Mouse (Mus musculus) intestine, embryonic 15.5 days (tissue): ENCODE data around the gene Gm20388. TPM values are rescaled to one million over a fixed set of nuclear protein-coding genes. Genes with fewer than 3 reads are reported as not detected.
"Not testable (repeated sequence)": the region's sequence is repeated elsewhere in the genome, so short reads cannot be mapped to it uniquely, and the experiment has no call there.

Experiments
- ATAC-seq: fragments of 200-750 bp; cut with Nextera tagmentation; 2 replicates; pipeline ENCODE4 v1.8.0; 2017; ENCODE audit warnings: moderate TSS enrichment, moderate library complexity
- H3K27ac ChIP-seq: fragments of 300-500 bp; sonication (generic); 2 replicates; pipeline ENCODE4 v1.5.1; 2015; ENCODE audit warnings: mild to moderate bottlenecking, inconsistent platforms
- H3K27me3 ChIP-seq: fragments of 300-500 bp; sonication (generic); replicated peaks from 2 replicates; pipeline ENCODE4 v1.6.1; 2015; ENCODE audit warnings: inconsistent platforms
- H3K36me3 ChIP-seq: fragments of 300-500 bp; sonication (generic); 2 replicates; pipeline ENCODE4 v1.6.1; 2015; ENCODE audit warnings: inconsistent platforms
- H3K4me1 ChIP-seq: fragments of 300-500 bp; sonication (generic); replicated peaks from 2 replicates; pipeline ENCODE4 v1.6.1; 2015; ENCODE audit warnings: inconsistent platforms
- H3K4me2 ChIP-seq: fragments of 300-500 bp; sonication (generic); replicated peaks from 2 replicates; pipeline ENCODE4 v1.6.1; 2015; ENCODE audit warnings: mild to moderate bottlenecking, inconsistent platforms
- H3K4me3 ChIP-seq: fragments of 300-500 bp; sonication (generic); replicated peaks from 2 replicates; pipeline ENCODE4 v1.5.1; 2015; ENCODE audit warnings: inconsistent platforms
- H3K9ac ChIP-seq: fragments of 300-500 bp; sonication (generic); 2 replicates; pipeline ENCODE4 v1.6.1; 2015; ENCODE audit warnings: inconsistent platforms
- H3K9me3 ChIP-seq: fragments of 300-500 bp; sonication (generic); 2 replicates; pipeline ENCODE4 v1.6.1; 2016; ENCODE audit warnings: inconsistent platforms
- WGBS: fragments of 180-500 bp; shearing (Covaris S2); methylation state at CpG from one replicate; pipeline ENCODE4 v1.1.7; 2015; 5-methylcytosine and 5-hydroxymethylcytosine counted together
- polyA plus RNA-seq: library from polyadenylated mRNA; unstranded; fragments of >200 nt; fragmentation: Nextera tagmentation; extraction: Ambion mirVana; gene quantifications from 2 replicates; pipeline ENCODE4 v1.2.1, GENCODE M21; 2015

Gm20388 gene
- polyA plus RNA-seq, 1 experiment from 2014 or later = not detected

- H3K9me3 ChIP-seq = no peaks in the 10 kb centered on the region
- no peak overlapping the region for H3K4me3 ChIP-seq
- H3K4me1 ChIP-seq = peaks cover 15% of the 10 kb centered on the region
- no peak overlapping the region for H3K9ac ChIP-seq
- peaks cover 33% of the 10 kb centered on the region for H3K36me3 ChIP-seq
- H3K27me3 ChIP-seq = no peaks in the 10 kb centered on the region
- no peak for ATAC-seq
- no peak overlapping the region for H3K27ac ChIP-seq
- WGBS = 78% methylated on average over 3 of the region's 3 CpGs
- H3K4me2 ChIP-seq = no peak overlapping the region
These were observed 3346.5 kb downstream of the Gm20388 start for GRCm38 (mm10) chr8:123257114-123257513.

GRCm38 (mm10) chr8:123257593-123257992 is 3347.0 kb downstream of the Gm20388 start:
- WGBS = 90% methylated on average over 8 of the region's 8 CpGs
- not testable (repeated sequence) for ATAC-seq, H3K4me3 ChIP-seq, H3K9me3 ChIP-seq, H3K27ac ChIP-seq, H3K9ac ChIP-seq, H3K27me3 ChIP-seq, H3K4me2 ChIP-seq
- Histone ChIP-seq H3K4me1 (peaks cover 15% of the 10 kb centered on the region), H3K36me3 (peaks cover 33% of the 10 kb centered on the region)

GRCm38 (mm10) chr8:123267926-123268656 is 3357.4 kb downstream of the Gm20388 start:
- ATAC-seq = no peak
- no peak overlapping the region for H3K4me3 ChIP-seq
- H3K9me3 ChIP-seq = no peaks in the 10 kb centered on the region
- no peaks in the 10 kb centered on the region for H3K4me1 ChIP-seq
- H3K27me3 ChIP-seq = no peaks in the 10 kb centered on the region
- no peak overlapping the region for H3K9ac ChIP-seq
- H3K36me3 ChIP-seq = peaks cover 40% of the 10 kb centered on the region
- WGBS = 67% methylated on average over 14 of the region's 14 CpGs
- no peak overlapping the region for H3K27ac ChIP-seq
- no peak overlapping the region for H3K4me2 ChIP-seq

- Histone ChIP-seq H3K4me2 (no peak overlapping the region), H3K27me3 (no peaks in the 10 kb centered on the region), H3K36me3 (peaks cover 31% of the 10 kb centered on the region), H3K27ac (no peak overlapping the region), H3K4me3 (no peak overlapping the region), H3K4me1 (no peaks in the 10 kb centered on the region), H3K9ac (no peak overlapping the region), H3K9me3 (no peaks in the 10 kb centered on the region)
- 86% methylated on average over 10 of the region's 10 CpGs for WGBS
- no peak for ATAC-seq
These were observed 3360.5 kb downstream of the Gm20388 start for GRCm38 (mm10) chr8:123271147-123271546.

GRCm38 (mm10) chr8:123271901-123272300 is 3361.3 kb downstream of the Gm20388 start:
- Histone ChIP-seq H3K4me1 (no peaks in the 10 kb centered on the region), H3K4me2 (no peak overlapping the region), H3K27ac (no peak overlapping the region), H3K9ac (no peak overlapping the region), H3K9me3 (no peaks in the 10 kb centered on the region), H3K4me3 (no peak overlapping the region), H3K36me3 (peaks cover 24% of the 10 kb centered on the region), H3K27me3 (no peaks in the 10 kb centered on the region)
- WGBS = 57% methylated on average over 4 of the region's 4 CpGs
- 0 out of 2 replicates have a peak, but pooled peaks have one; percentile 36 for ATAC-seq

- Histone ChIP-seq H3K4me2 (no peak overlapping the region), H3K27ac (no peak overlapping the region), H3K36me3 (peaks cover 3% of the 10 kb centered on the region; the same call in 1 of the 2 replicates), H3K4me1 (no peaks in the 10 kb centered on the region), H3K9ac (no peak overlapping the region), H3K9me3 (no peaks in the 10 kb centered on the region), H3K4me3 (no peak overlapping the region), H3K27me3 (no peaks in the 10 kb centered on the region)
- WGBS = 85% methylated on average over 5 of the region's 5 CpGs
- ATAC-seq = no peak
These were observed 3363.8 kb downstream of the Gm20388 start for GRCm38 (mm10) chr8:123274447-123274846.

GRCm38 (mm10) chr8:123275096-123275495 is 3364.5 kb downstream of the Gm20388 start:
- H3K36me3 ChIP-seq = peaks cover 3% of the 10 kb centered on the region; the same call in 1 of the 2 replicates
- no peaks in the 10 kb centered on the region for H3K4me1 ChIP-seq
- H3K27me3 ChIP-seq = no peaks in the 10 kb centered on the region
- ATAC-seq = no peak
- H3K9ac ChIP-seq = no peak overlapping the region
- WGBS = 94% methylated on average over 12 of the region's 12 CpGs
- H3K4me3 ChIP-seq = no peak overlapping the region
- no peak overlapping the region for H3K4me2 ChIP-seq
- H3K27ac ChIP-seq = no peak overlapping the region
- H3K9me3 ChIP-seq = no peaks in the 10 kb centered on the region

GRCm38 (mm10) chr8:123278445-123278844 is 3367.8 kb downstream of the Gm20388 start:
- H3K36me3 ChIP-seq = no peaks in the 10 kb centered on the region

GRCm38 (mm10) chr8:123279828-123280227 is 3369.2 kb downstream of the Gm20388 start:
- no peaks in the 10 kb centered on the region for H3K9me3 ChIP-seq
- no peak overlapping the region for H3K4me2 ChIP-seq
- H3K36me3 ChIP-seq = no peaks in the 10 kb centered on the region
- no peak overlapping the region for H3K4me3 ChIP-seq
- H3K27me3 ChIP-seq = no peaks in the 10 kb centered on the region
- no peak overlapping the region for H3K9ac ChIP-seq
- WGBS = 92% methylated on average over 4 of the region's 4 CpGs
- no peak for ATAC-seq
- no peak overlapping the region for H3K27ac ChIP-seq
- H3K4me1 ChIP-seq = no peaks in the 10 kb centered on the region

More at GRCm38 (mm10) chr8:123278445-123278844, 3367.8 kb downstream of the Gm20388 start:
- no peak overlapping the region for H3K9ac ChIP-seq
- H3K27ac ChIP-seq = no peak overlapping the region
- H3K27me3 ChIP-seq = no peaks in the 10 kb centered on the region
- no peak for ATAC-seq
- 56% methylated on average over 7 of the region's 7 CpGs for WGBS
- no peak overlapping the region for H3K4me2 ChIP-seq
- no peaks in the 10 kb centered on the region for H3K4me1 ChIP-seq
- H3K4me3 ChIP-seq = no peak overlapping the region
- no peaks in the 10 kb centered on the region for H3K9me3 ChIP-seq

GRCm38 (mm10) chr8:123280302-123281094 is 3369.9 kb downstream of the Gm20388 start:
- WGBS = 85% methylated on average over 13 of the region's 13 CpGs
- ATAC-seq = no peak
- Histone ChIP-seq H3K9ac (no peak overlapping the region), H3K4me1 (no peaks in the 10 kb centered on the region), H3K27ac (no peak overlapping the region), H3K9me3 (no peaks in the 10 kb centered on the region), H3K4me2 (no peak overlapping the region), H3K36me3 (no peaks in the 10 kb centered on the region), H3K27me3 (no peaks in the 10 kb centered on the region), H3K4me3 (no peak overlapping the region)

GRCm38 (mm10) chr8:123282994-123283393 is 3372.4 kb downstream of the Gm20388 start:
- H3K36me3 ChIP-seq, H3K4me3 ChIP-seq, H3K9ac ChIP-seq, H3K27me3 ChIP-seq, H3K4me1 ChIP-seq, H3K9me3 ChIP-seq, H3K27ac ChIP-seq, H3K4me2 ChIP-seq, ATAC-seq: not testable (repeated sequence)
- WGBS = 94% methylated on average over 5 of the region's 6 CpGs

- H3K36me3 ChIP-seq = no peaks in the 10 kb centered on the region
- H3K27me3 ChIP-seq = no peaks in the 10 kb centered on the region
- no peaks in the 10 kb centered on the region for H3K9me3 ChIP-seq
- ATAC-seq = 0 out of 2 replicates have a peak, but pooled peaks have one; percentile 25
- no peak overlapping the region for H3K9ac ChIP-seq
- H3K4me1 ChIP-seq = no peaks in the 10 kb centered on the region
- H3K27ac ChIP-seq = no peak overlapping the region
- no peak overlapping the region for H3K4me2 ChIP-seq
- no peak overlapping the region for H3K4me3 ChIP-seq
- WGBS = 80% methylated on average over 7 of the region's 7 CpGs
These were observed 3373.3 kb downstream of the Gm20388 start for GRCm38 (mm10) chr8:123283991-123284390.
